Mouse (Mus musculus): ENCODE results near the gene Dohh. TPM values are rescaled to one million over a fixed set of nuclear protein-coding genes. Genes with fewer than 3 reads are reported as not detected.
A peak's percentile ranks its signal among the peaks of the same experiment; 100 is the strongest.

Gene Dohh
- polyA plus RNA-seq, 1 experiment = 114 TPM

- Histone ChIP-seq H3K4me3 (replicated peaks) (peak overlapping the region; percentile 14), H3K9me3 (no peaks in the 10 kb centered on the region), H3K4me1 (peaks cover 65% of the 10 kb centered on the region), H3K36me3 (replicated peaks; ENCODE audit: low read length) (peaks cover 52% of the 10 kb centered on the region), H3K27me3 (replicated peaks) (peaks cover 5% of the 10 kb centered on the region)
- no peak for TF ChIP-seq GATA1 (IDR thresholded peaks at IDR 0.05; ENCODE audit: borderline replicate concordance, low read length)
- no peak for TF ChIP-seq FLI1 (IDR thresholded peaks at IDR 0.05; ENCODE audit: low read length)
Measured at GRCm38 (mm10) chr10:81392270-81392669, 8.0 kb downstream of the Dohh start.

GRCm38 (mm10) chr10:81392781-81393185 is 8.6 kb downstream of the Dohh start, which contains the start of gene Smim24:
Gene Smim24, plus strand, starts transcription at chr10:81393051.
- H3K4me1 ChIP-seq = peaks cover 60% of the 10 kb centered on the region
- no peaks in the 10 kb centered on the region for H3K9me3 ChIP-seq
- no peak for TF ChIP-seq FLI1 (IDR thresholded peaks at IDR 0.05; ENCODE audit: low read length)
- TF ChIP-seq GATA1 (IDR thresholded peaks at IDR 0.05; ENCODE audit: borderline replicate concordance, low read length) = no peak
- peaks cover 52% of the 10 kb centered on the region for H3K36me3 ChIP-seq (replicated peaks; ENCODE audit: low read length)
- H3K27me3 ChIP-seq (replicated peaks) = peaks cover 5% of the 10 kb centered on the region
- peak within 1 kb of the TSS; percentile 87 for H3K4me3 ChIP-seq (replicated peaks)

DNA sequence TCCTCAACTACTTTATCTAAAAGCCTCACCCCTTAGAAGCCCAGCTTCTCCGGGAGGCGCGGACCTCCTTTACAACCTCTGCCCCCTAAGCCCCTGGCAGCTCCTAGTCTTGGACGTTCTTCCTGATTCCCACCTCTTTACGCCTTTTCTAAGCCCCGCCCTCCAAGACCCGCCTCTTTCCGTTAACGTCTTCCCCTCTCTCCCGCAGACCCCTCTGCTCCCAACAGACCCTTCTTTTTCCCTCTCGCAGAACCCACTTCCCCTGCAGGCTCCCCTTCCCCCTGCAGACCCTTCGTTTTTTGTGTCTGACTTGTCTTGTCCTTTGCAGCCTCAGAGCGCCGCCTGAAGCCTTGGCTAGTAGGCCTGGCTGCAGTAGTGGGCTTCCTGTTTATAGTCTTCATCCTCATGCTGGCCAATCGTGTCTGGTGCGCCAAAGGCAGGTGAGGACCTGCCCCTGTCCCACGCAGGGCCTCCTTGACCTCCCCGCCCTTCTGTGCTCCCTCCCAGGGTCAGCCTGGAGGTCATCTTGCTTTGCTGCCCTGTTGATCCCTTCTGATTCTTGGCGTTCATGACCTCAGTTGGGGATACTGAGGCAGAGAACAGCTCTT is 9.3 kb downstream of the Dohh start:
- no peaks in the 10 kb centered on the region for H3K9me3 ChIP-seq
- H3K27me3 ChIP-seq (replicated peaks) = peaks cover 5% of the 10 kb centered on the region
- peaks cover 56% of the 10 kb centered on the region for H3K4me1 ChIP-seq
- TF ChIP-seq GATA1 (IDR thresholded peaks at IDR 0.05; ENCODE audit: borderline replicate concordance, low read length) = no peak
- TF ChIP-seq FLI1 (IDR thresholded peaks at IDR 0.05; ENCODE audit: low read length) = no peak
- H3K36me3 ChIP-seq (replicated peaks; ENCODE audit: low read length) = peaks cover 51% of the 10 kb centered on the region
- peak overlapping the region; percentile 87 for H3K4me3 ChIP-seq (replicated peaks)

- Histone ChIP-seq H3K4me1 (peaks cover 47% of the 10 kb centered on the region), H3K4me3 (replicated peaks) (no peak overlapping the region), H3K9me3 (no peaks in the 10 kb centered on the region), H3K27me3 (replicated peaks) (peaks cover 5% of the 10 kb centered on the region), H3K36me3 (replicated peaks; ENCODE audit: low read length) (peaks cover 53% of the 10 kb centered on the region)
- TF ChIP-seq FLI1 (IDR thresholded peaks at IDR 0.05; ENCODE audit: low read length) = no peak
- no peak for TF ChIP-seq GATA1 (IDR thresholded peaks at IDR 0.05; ENCODE audit: borderline replicate concordance, low read length)
Measured at GRCm38 (mm10) chr10:81395127-81395526, 10.9 kb downstream of the Dohh start.

- H3K9me3 ChIP-seq = no peaks in the 10 kb centered on the region
- H3K4me1 ChIP-seq = peaks cover 45% of the 10 kb centered on the region
- H3K4me3 ChIP-seq (replicated peaks) = no peak overlapping the region
- H3K36me3 ChIP-seq (replicated peaks; ENCODE audit: low read length) = peaks cover 53% of the 10 kb centered on the region
- TF ChIP-seq FLI1 (IDR thresholded peaks at IDR 0.05; ENCODE audit: low read length) = no peak
- TF ChIP-seq GATA1 (IDR thresholded peaks at IDR 0.05; ENCODE audit: borderline replicate concordance, low read length) = no peak
- H3K27me3 ChIP-seq (replicated peaks) = peaks cover 5% of the 10 kb centered on the region
Measured at GRCm38 (mm10) chr10:81395865-81396264, 11.6 kb downstream of the Dohh start.

DNA sequence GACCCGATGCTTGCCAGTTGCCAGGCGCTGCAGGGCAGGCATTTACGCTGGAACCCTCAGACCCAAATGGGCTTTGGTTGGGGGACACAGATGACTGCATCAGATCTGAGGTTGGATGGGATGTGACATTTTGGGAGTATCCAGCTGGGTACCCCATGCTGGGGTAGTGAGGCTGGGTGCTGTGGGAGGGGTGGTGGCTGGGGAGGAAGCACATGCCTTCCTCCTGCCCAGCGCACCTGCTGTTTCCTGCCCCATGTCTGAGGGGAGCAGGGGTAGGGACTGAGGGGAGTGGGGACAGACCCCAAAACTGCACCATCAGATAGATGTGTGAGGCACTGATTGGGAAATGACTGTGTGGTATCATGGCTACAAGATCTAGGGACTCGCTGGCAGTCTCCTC is 12.5 kb downstream of the Dohh start:
- Histone ChIP-seq H3K4me1 (peaks cover 53% of the 10 kb centered on the region), H3K36me3 (replicated peaks; ENCODE audit: low read length) (peaks cover 57% of the 10 kb centered on the region), H3K9me3 (no peaks in the 10 kb centered on the region), H3K4me3 (replicated peaks) (no peak overlapping the region), H3K27me3 (replicated peaks) (peaks cover 5% of the 10 kb centered on the region)
- TF ChIP-seq GATA1 (IDR thresholded peaks at IDR 0.05; ENCODE audit: borderline replicate concordance, low read length) (no peak), FLI1 (IDR thresholded peaks at IDR 0.05; ENCODE audit: low read length) (no peak)

DNA sequence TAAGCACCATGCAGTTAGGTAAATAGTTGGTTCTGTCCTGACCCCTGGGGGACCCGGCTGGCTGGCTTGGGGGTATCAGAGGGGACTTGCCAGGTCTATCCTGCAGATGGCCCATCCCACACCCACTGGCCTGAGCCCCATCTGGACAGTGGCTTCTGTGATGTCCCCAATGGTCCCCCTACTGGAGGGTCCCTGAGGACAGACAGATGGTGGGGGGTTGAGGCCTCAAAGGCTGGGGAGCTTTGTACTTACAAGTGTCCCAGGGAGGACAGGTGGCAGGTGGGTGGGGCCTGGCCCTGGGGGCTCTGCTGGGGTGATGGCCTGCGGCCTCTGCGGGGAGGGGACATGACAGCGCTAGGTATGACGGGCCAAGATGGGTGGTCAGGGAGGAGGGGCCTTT is 15.1 kb downstream of the Dohh start:
- TF ChIP-seq FLI1 (IDR thresholded peaks at IDR 0.05; ENCODE audit: low read length) (no peak), GATA1 (IDR thresholded peaks at IDR 0.05; ENCODE audit: borderline replicate concordance, low read length) (no peak)
- Histone ChIP-seq H3K27me3 (replicated peaks) (peaks cover 5% of the 10 kb centered on the region), H3K9me3 (no peaks in the 10 kb centered on the region), H3K36me3 (replicated peaks; ENCODE audit: low read length) (peaks cover 76% of the 10 kb centered on the region), H3K4me3 (replicated peaks) (no peak overlapping the region), H3K4me1 (peaks cover 55% of the 10 kb centered on the region)

- Histone ChIP-seq H3K27me3 (replicated peaks) (peaks cover 2% of the 10 kb centered on the region), H3K9me3 (no peaks in the 10 kb centered on the region), H3K36me3 (replicated peaks; ENCODE audit: low read length) (peaks cover 82% of the 10 kb centered on the region), H3K4me1 (peaks cover 55% of the 10 kb centered on the region), H3K4me3 (replicated peaks) (no peak overlapping the region)
- TF ChIP-seq GATA1 (IDR thresholded peaks at IDR 0.05; ENCODE audit: borderline replicate concordance, low read length) = no peak
- no peak for TF ChIP-seq FLI1 (IDR thresholded peaks at IDR 0.05; ENCODE audit: low read length)
Measured at GRCm38 (mm10) chr10:81399798-81400308, 15.6 kb downstream of the Dohh start.

- no peak for TF ChIP-seq FLI1 (IDR thresholded peaks at IDR 0.05; ENCODE audit: low read length)
- TF ChIP-seq GATA1 (IDR thresholded peaks at IDR 0.05; ENCODE audit: borderline replicate concordance, low read length) = no peak
- Histone ChIP-seq H3K36me3 (replicated peaks; ENCODE audit: low read length) (peaks cover 87% of the 10 kb centered on the region), H3K4me3 (replicated peaks) (no peak overlapping the region)
Measured at GRCm38 (mm10) chr10:81400371-81401204, 16.4 kb downstream of the Dohh start.

DNA sequence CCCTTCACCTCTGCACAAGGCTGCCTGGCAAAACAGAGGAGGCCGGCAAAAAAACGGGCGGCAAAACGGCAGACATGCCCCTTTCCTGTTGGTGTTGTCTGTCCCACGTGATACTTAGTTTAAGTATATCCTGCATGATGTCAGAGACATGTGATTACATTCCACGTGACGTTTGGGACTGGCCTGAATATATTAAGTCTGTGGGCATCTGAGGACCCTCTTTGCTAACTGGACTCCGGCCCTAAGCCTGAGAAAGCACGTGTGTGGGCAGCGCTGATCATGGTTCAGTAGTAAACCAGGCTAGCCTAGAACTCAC is 16.9 kb downstream of the Dohh start:
- H3K4me3 ChIP-seq (replicated peaks) = peak overlapping the region; percentile 84
- TF ChIP-seq GATA1 (IDR thresholded peaks at IDR 0.05; ENCODE audit: borderline replicate concordance, low read length) (no peak), FLI1 (IDR thresholded peaks at IDR 0.05; ENCODE audit: low read length) (no peak)
- no peaks in the 10 kb centered on the region for H3K9me3 ChIP-seq
- peaks cover 90% of the 10 kb centered on the region for H3K36me3 ChIP-seq (replicated peaks; ENCODE audit: low read length)
- peaks cover 1% of the 10 kb centered on the region for H3K27me3 ChIP-seq (replicated peaks)
- H3K4me1 ChIP-seq = peaks cover 63% of the 10 kb centered on the region

More at GRCm38 (mm10) chr10:81400371-81401204, 16.4 kb downstream of the Dohh start:
- Histone ChIP-seq H3K4me1 (peaks cover 57% of the 10 kb centered on the region), H3K9me3 (no peaks in the 10 kb centered on the region), H3K27me3 (replicated peaks) (peaks cover 1% of the 10 kb centered on the region)

Measured in megakaryocyte, embryonic 14.5 days (primary cell).